Mouse (Mus musculus) c-Kit-positive CD71-positive TER-119-positive erythroid progenitor cells, embryonic 14.5 days (primary cell): ENCODE results near the gene Vmn1r185.
"Not testable (repeated sequence)": the region's sequence is repeated elsewhere in the genome, so short reads cannot be mapped to it uniquely, and the experiment has no call there.

Experiments used
- DNase-seq: peaks from one replicate; pipeline ENCODE4 v3.0.0-alpha.2; 2013; ENCODE audit warnings: low spot score

Vmn1r185 gene

GRCm38 (mm10) chr7:26618364-26618763 is at the start of gene Vmn1r185:
Gene Vmn1r185, minus strand, starts transcription at chr7:26618464.
- not testable (repeated sequence) for DNase-seq

- not testable (repeated sequence) for DNase-seq
These were observed 49.2 kb upstream of the Vmn1r185 start for GRCm38 (mm10) chr7:26667466-26667865.

- DNase-seq, result no peak
These were observed 47.7 kb upstream of the Vmn1r185 start for GRCm38 (mm10) chr7:26666011-26666410.

- no peak for DNase-seq
These were observed 28.5 kb downstream of the Vmn1r185 start for GRCm38 (mm10) chr7:26589774-26590173.

- no peak for DNase-seq
These were observed 29.2 kb downstream of the Vmn1r185 start for GRCm38 (mm10) chr7:26589077-26589476.
